Mouse (Mus musculus): ENCODE data around the gene Mtus2.

DNA sequence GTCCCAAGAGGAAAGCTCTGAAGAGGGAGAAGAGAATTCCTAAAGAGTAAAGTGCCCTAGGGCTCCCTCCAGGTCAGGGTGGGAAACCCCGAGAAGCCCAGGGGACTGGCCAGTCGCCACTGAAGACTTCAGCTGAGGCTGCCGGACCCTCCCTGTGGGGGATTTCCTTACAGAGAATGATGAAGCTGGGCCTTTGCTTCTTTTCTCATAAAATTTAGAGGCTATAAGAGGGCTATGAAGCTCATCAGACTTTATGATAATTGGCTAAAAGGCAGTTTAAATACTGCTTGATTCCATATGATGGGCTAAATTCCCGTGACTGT, 224.1 kb downstream of the Mtus2 start:
- TF ChIP-seq CTCF (IDR thresholded peaks at IDR 0.05; ENCODE audit: low read depth, low read length) (no peak), POLR2A (IDR thresholded peaks at IDR 0.05; ENCODE audit: extremely low read depth, insufficient read depth, low read length) (no peak)
